Mouse (Mus musculus): ENCODE results near the gene Tpbpa. TPM values are rescaled to one million over a fixed set of nuclear protein-coding genes. Genes with fewer than 3 reads are reported as not detected.
"Not testable (repeated sequence)": the region's sequence is repeated elsewhere in the genome, so short reads cannot be mapped to it uniquely, and the experiment has no call there.

Tpbpa gene
- polyA plus RNA-seq (2012; ENCODE audit: insufficient read depth, low replicate concordance): 2.1 TPM in 1 of 2 replicates, not detected in the other

GRCm38 (mm10) chr13:60941884-60942283 is at the start of gene Tpbpa:
Gene Tpbpa, minus strand, starts transcription at chr13:60941984.
- H3K4me1 ChIP-seq: peaks cover 47% of the 10 kb centered on the region
- H3K27me3 ChIP-seq (replicated peaks); H3K36me3 ChIP-seq (replicated peaks; ENCODE audit: low read length); H3K4me3 ChIP-seq (replicated peaks); H3K9me3 ChIP-seq: not testable (repeated sequence)

- H3K27me3 ChIP-seq (replicated peaks); H3K9me3 ChIP-seq; H3K4me3 ChIP-seq (replicated peaks); H3K4me1 ChIP-seq; H3K36me3 ChIP-seq (replicated peaks; ENCODE audit: low read length): not testable (repeated sequence)
These were observed 45.1 kb upstream of the Tpbpa start for GRCm38 (mm10) chr13:60986915-60987314.

GRCm38 (mm10) chr13:60972319-60972718 is 30.5 kb upstream of the Tpbpa start:
- H3K9me3 ChIP-seq; H3K27me3 ChIP-seq (replicated peaks); H3K36me3 ChIP-seq (replicated peaks; ENCODE audit: low read length); H3K4me1 ChIP-seq; H3K4me3 ChIP-seq (replicated peaks): not testable (repeated sequence)

GRCm38 (mm10) chr13:60963985-60964384 is 22.2 kb upstream of the Tpbpa start:
- not testable (repeated sequence) for H3K4me1 ChIP-seq; H3K27me3 ChIP-seq (replicated peaks); H3K36me3 ChIP-seq (replicated peaks; ENCODE audit: low read length); H3K4me3 ChIP-seq (replicated peaks); H3K9me3 ChIP-seq

- no peaks in the 10 kb centered on the region for H3K36me3 ChIP-seq (replicated peaks; ENCODE audit: low read length)
- TF ChIP-seq FLI1 (IDR thresholded peaks at IDR 0.05; ENCODE audit: low read length) (no peak), GATA1 (IDR thresholded peaks at IDR 0.05; ENCODE audit: borderline replicate concordance, low read length) (no peak)
These were observed 19.9 kb upstream of the Tpbpa start for GRCm38 (mm10) chr13:60961706-60962105.

GRCm38 (mm10) chr13:60936500-60936901 is 5.3 kb downstream of the Tpbpa start, which contains the start of the genes Gm49391 and Ctla2a:
Gene Gm49391, minus strand, starts transcription at chr13:60936571.
Gene Ctla2a, minus strand, starts transcription at chr13:60936625.
- H3K4me3 ChIP-seq (replicated peaks): peak within 1 kb of the TSS; percentile 92
- no peaks in the 10 kb centered on the region for H3K27me3 ChIP-seq (replicated peaks)
- TF ChIP-seq FLI1 (IDR thresholded peaks at IDR 0.05; ENCODE audit: low read length): no peak; the same call in 1 of the 2 replicates
- TF ChIP-seq GATA1 (IDR thresholded peaks at IDR 0.05; ENCODE audit: borderline replicate concordance, low read length): peak; percentile 85; the same call in 2 of the 3 replicates
- H3K4me1 ChIP-seq: peaks cover 57% of the 10 kb centered on the region
- no peaks in the 10 kb centered on the region for H3K9me3 ChIP-seq
- peaks cover 10% of the 10 kb centered on the region for H3K36me3 ChIP-seq (replicated peaks; ENCODE audit: low read length)

More at GRCm38 (mm10) chr13:60961706-60962105, 19.9 kb upstream of the Tpbpa start:
- H3K27me3 ChIP-seq (replicated peaks): no peaks in the 10 kb centered on the region
- H3K4me1 ChIP-seq: peaks cover 6% of the 10 kb centered on the region
- H3K4me3 ChIP-seq (replicated peaks): no peak overlapping the region
- H3K9me3 ChIP-seq: peaks cover 3% of the 10 kb centered on the region; the same call in 1 of the 2 replicates

- H3K9me3 ChIP-seq; H3K27me3 ChIP-seq (replicated peaks); H3K36me3 ChIP-seq (replicated peaks; ENCODE audit: low read length): not testable (repeated sequence)
- H3K4me1 ChIP-seq: peaks cover 52% of the 10 kb centered on the region
- peak within 1 kb of the TSS; percentile 92 for H3K4me3 ChIP-seq (replicated peaks)
These were observed 6.3 kb downstream of the Tpbpa start, which contains the start of gene Gm49393 for GRCm38 (mm10) chr13:60935490-60935889. Gene Gm49393, minus strand, starts transcription at chr13:60935590.

GRCm38 (mm10) chr13:60904780-60905179 is 37.0 kb downstream of the Tpbpa start, which contains the start of gene Tpbpb:
Gene Tpbpb, minus strand, starts transcription at chr13:60904880.
- peaks cover 22% of the 10 kb centered on the region for H3K4me1 ChIP-seq

GRCm38 (mm10) chr13:60897328-60897727 is 44.5 kb downstream of the Tpbpa start, which contains the start of gene Ctla2b:
Gene Ctla2b, minus strand, starts transcription at chr13:60897447.
- no peaks in the 10 kb centered on the region for H3K27me3 ChIP-seq (replicated peaks)
- H3K4me1 ChIP-seq: peaks cover 66% of the 10 kb centered on the region
- TF ChIP-seq FLI1 (IDR thresholded peaks at IDR 0.05; ENCODE audit: low read length) (peak; percentile 88), GATA1 (IDR thresholded peaks at IDR 0.05; ENCODE audit: borderline replicate concordance, low read length) (peak; percentile 67; the same call in 1 of the 3 replicates)
- H3K4me3 ChIP-seq (replicated peaks): peak within 1 kb of the TSS; percentile 90
- H3K36me3 ChIP-seq (replicated peaks; ENCODE audit: low read length): peaks cover 26% of the 10 kb centered on the region
- no peaks in the 10 kb centered on the region for H3K9me3 ChIP-seq

More at GRCm38 (mm10) chr13:60904780-60905179, 37.0 kb downstream of the Tpbpa start, which contains the start of gene Tpbpb:
- H3K4me3 ChIP-seq (replicated peaks); H3K9me3 ChIP-seq; H3K36me3 ChIP-seq (replicated peaks; ENCODE audit: low read length); H3K27me3 ChIP-seq (replicated peaks): not testable (repeated sequence)

- Histone ChIP-seq H3K4me1 (peaks cover 71% of the 10 kb centered on the region), H3K36me3 (replicated peaks; ENCODE audit: low read length) (peaks cover 26% of the 10 kb centered on the region), H3K4me3 (replicated peaks) (peak within 1 kb of the TSS; percentile 90)
- H3K27me3 ChIP-seq (replicated peaks); H3K9me3 ChIP-seq: not testable (repeated sequence)
These were observed 45.0 kb downstream of the Tpbpa start, which contains the start of gene Gm49392 for GRCm38 (mm10) chr13:60896794-60897193. Gene Gm49392, minus strand, starts transcription at chr13:60896894.

GRCm38 (mm10) chr13:60895406-60896160 is 46.2 kb downstream of the Tpbpa start:
- TF ChIP-seq FLI1 (IDR thresholded peaks at IDR 0.05; ENCODE audit: low read length) (no peak), GATA1 (IDR thresholded peaks at IDR 0.05; ENCODE audit: borderline replicate concordance, low read length) (no peak)
- H3K36me3 ChIP-seq (replicated peaks; ENCODE audit: low read length): peaks cover 31% of the 10 kb centered on the region

More at GRCm38 (mm10) chr13:60895406-60896160, 46.2 kb downstream of the Tpbpa start:
- H3K4me3 ChIP-seq (replicated peaks): peak overlapping the region; percentile 89
- H3K27me3 ChIP-seq (replicated peaks): no peaks in the 10 kb centered on the region
- peaks cover 69% of the 10 kb centered on the region for H3K4me1 ChIP-seq
- H3K9me3 ChIP-seq: no peaks in the 10 kb centered on the region
